Mouse (Mus musculus) embryonic facial prominence, embryonic 10.5 days (tissue): ENCODE measurements at regions not wholly inside any gene's neighbourhood (a gene's known extent, or its start where the extent isn't known, plus 50 kb on each side); places are given as distances from the start of the nearest gene placed in this dataset.

ENCODE experiments used
- DNase-seq: peaks from one replicate; pipeline ENCODE4 v3.0.0-alpha.2; 2017; ENCODE audit warnings: low spot score
- H3K27ac ChIP-seq: fragments of 300-500 bp; sonication (generic); replicated peaks from 2 replicates; pipeline ENCODE4 v1.5.1; 2016; ENCODE audit warnings: mild to moderate bottlenecking
- H3K27me3 ChIP-seq: fragments of 300-500 bp; sonication (generic); replicated peaks from 2 replicates; pipeline ENCODE4 v1.6.1; 2016; ENCODE audit warnings: low read depth, mild to moderate bottlenecking; ENCODE audit not compliant: poor library complexity, severe bottlenecking
- H3K36me3 ChIP-seq: fragments of 300-500 bp; sonication (generic); replicated peaks from 2 replicates; pipeline ENCODE4 v1.6.1; 2016; ENCODE audit warnings: mild to moderate bottlenecking, moderate library complexity
- H3K4me1 ChIP-seq: fragments of 300-500 bp; sonication (generic); 2 replicates; pipeline ENCODE4 v1.6.1; 2016
- H3K4me3 ChIP-seq: fragments of 300-500 bp; sonication (generic); 2 replicates; pipeline ENCODE4 v1.5.1; 2016; ENCODE audit warnings: mild to moderate bottlenecking, moderate library complexity
- H3K9me3 ChIP-seq: fragments of 300-500 bp; sonication (generic); 2 replicates; pipeline ENCODE4 v1.6.1; 2016; ENCODE audit warnings: mild to moderate bottlenecking
- WGBS: fragments of 180-500 bp; shearing (Covaris S2); methylation state at CpG from one replicate; pipeline ENCODE4 v1.1.7; 2016; 5-methylcytosine and 5-hydroxymethylcytosine counted together

DNA sequence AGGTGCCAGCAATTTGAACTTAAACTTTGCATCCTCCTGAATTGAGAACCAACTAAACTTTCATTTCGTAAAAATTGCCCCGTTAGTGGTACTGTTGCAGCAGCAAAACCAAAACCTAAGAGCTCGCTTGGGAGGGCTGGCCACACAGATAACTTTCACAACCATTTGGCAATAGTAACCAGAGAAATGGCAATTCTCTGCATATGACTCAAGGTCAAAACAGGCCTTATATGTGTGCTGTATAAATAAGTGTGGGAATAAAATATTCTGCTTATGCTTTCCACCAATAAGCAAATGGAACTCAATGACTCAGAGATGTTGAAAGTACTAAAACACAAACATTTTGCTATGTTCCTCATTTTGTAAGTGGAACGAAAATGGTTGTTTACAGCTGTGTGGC lies 550.3 kb downstream of the Car8 start:
- no peaks in the 10 kb centered on the region for H3K27me3 ChIP-seq
- no peaks in the 10 kb centered on the region for H3K4me1 ChIP-seq
- WGBS, result 90% methylated on average over 4 of the region's 4 CpGs
- no peak overlapping the region for H3K4me3 ChIP-seq
- no peaks in the 10 kb centered on the region for H3K36me3 ChIP-seq
- DNase-seq, result no peak
- H3K9me3 ChIP-seq, result no peaks in the 10 kb centered on the region
- H3K27ac ChIP-seq, result no peak overlapping the region

DNA sequence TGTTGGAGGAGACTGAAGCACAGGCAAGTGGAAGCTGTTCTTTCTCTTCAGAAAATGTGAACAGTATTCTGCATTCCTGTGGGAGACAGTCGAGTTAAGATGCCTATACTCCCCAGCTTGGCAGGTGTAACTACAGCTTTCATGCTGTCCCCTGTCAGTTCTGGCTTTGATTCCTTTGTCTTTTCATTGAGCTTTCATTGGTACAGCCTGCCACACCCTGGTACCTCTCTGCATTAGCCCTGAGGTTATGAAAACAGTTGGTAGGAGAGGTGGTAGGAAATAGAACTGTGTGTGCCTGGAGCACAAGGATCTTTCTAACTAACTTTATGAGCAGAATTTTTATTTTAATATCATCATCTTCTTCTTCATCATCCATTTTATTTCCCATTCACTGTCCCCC lies 551.6 kb downstream of the Car8 start:
- H3K36me3 ChIP-seq, result no peaks in the 10 kb centered on the region
- no peaks in the 10 kb centered on the region for H3K27me3 ChIP-seq
- no peak overlapping the region for H3K27ac ChIP-seq
- no peaks in the 10 kb centered on the region for H3K9me3 ChIP-seq
- no peak overlapping the region for H3K4me3 ChIP-seq
- no peaks in the 10 kb centered on the region for H3K4me1 ChIP-seq
- no peak for DNase-seq
- 89% methylated on average over 1 of the region's 1 CpGs for WGBS

DNA sequence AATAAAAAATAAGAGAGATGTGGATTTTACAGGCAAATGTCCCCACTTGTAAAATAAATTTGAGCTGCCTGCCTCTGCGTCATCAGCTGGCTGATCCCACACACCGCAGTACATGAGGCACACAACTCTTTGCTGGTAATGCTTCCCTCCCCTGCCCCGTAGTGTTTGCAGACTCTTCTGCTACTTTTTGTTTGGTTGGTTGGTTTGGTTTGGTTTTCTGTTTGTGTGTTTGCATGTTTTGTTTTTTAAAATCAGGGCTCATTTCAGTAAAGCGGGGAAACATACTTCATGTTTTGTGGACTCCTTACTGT lies 568.1 kb downstream of the Car8 start:
- no peaks in the 10 kb centered on the region for H3K36me3 ChIP-seq
- WGBS, result 92% methylated on average over 4 of the region's 4 CpGs
- no peak overlapping the region for H3K27ac ChIP-seq
- DNase-seq, result no peak
- H3K4me1 ChIP-seq, result no peaks in the 10 kb centered on the region
- H3K4me3 ChIP-seq, result no peak overlapping the region
- no peaks in the 10 kb centered on the region for H3K27me3 ChIP-seq
- H3K9me3 ChIP-seq, result no peaks in the 10 kb centered on the region

DNA sequence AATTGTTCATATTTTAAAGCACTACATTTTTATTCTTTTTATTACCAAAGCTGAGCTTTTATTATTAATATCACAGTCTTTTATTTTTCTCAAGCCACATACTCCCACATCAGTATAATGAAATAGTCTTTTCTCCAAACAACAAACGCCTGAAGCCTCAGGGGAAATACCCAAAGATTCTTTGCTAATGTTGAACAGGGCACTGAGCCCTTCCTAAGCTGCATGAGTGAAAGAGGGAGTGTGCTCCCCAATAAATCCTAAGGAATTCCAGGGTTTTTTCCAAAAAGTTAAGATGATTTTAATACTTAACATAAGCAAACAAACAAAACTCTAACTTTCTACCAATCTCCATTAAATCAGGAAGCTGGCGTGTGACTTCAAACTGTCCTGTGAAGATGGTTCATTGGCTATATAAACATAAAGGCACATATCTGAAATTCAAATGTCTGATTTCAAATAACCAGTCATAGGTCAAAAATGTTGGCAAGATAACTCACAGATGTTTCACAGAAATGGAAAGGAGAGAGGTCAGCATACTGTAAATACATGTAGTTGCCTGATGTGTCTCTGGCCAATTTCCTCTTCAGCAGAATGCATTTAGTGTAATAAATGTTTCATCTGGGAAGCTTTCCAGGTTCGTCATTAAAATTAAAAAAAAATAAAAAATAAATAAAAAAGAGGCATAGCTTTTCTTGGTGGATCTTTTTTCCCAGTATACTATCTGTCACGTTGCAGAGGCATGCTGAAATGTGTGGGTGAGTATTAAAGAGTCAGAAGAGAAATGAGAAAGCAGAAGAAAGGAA lies 568.6 kb downstream of the Car8 start:
- no peak for DNase-seq
- no peak overlapping the region for H3K4me3 ChIP-seq
- no peaks in the 10 kb centered on the region for H3K27me3 ChIP-seq
- WGBS, result 82% methylated on average over 4 of the region's 4 CpGs
- no peaks in the 10 kb centered on the region for H3K9me3 ChIP-seq
- no peak overlapping the region for H3K27ac ChIP-seq
- no peaks in the 10 kb centered on the region for H3K36me3 ChIP-seq
- no peaks in the 10 kb centered on the region for H3K4me1 ChIP-seq

DNA sequence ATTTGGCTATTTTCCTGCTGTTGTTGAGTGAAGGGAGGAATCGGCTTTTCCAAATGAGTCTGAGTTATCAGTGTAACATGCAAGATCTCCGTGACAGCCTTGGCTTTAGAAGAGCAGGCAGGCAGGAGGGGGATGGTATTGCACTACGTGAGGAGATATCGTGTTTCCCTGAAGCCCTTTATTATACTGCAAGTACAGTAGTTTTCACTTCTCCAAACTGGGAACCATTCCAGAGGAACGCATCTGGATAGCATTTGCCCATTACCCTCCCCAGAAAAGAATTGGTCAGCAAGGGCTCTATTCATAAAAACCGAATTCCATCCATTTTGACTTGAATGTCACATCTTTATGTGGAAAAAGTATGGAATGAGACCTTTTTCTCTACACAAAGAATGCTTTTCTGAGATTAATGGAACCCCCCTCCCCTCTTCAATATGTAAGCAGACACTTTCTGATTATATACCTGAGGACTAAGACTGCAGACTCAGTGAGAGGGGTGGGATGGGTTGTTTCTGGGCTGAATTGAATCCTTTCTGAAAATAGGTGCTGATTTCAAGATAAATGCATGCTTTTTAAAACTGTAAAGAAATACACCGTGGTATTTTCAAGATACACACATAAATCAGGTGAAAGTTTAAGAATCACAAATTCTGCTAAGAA lies 571.8 kb downstream of the Car8 start:
- Histone ChIP-seq H3K9me3 (no peaks in the 10 kb centered on the region), H3K4me3 (no peak overlapping the region), H3K36me3 (no peaks in the 10 kb centered on the region), H3K27me3 (no peaks in the 10 kb centered on the region), H3K27ac (no peak overlapping the region), H3K4me1 (no peaks in the 10 kb centered on the region)
- 70% methylated on average over 7 of the region's 7 CpGs for WGBS
- peak; percentile 14 for DNase-seq

DNA sequence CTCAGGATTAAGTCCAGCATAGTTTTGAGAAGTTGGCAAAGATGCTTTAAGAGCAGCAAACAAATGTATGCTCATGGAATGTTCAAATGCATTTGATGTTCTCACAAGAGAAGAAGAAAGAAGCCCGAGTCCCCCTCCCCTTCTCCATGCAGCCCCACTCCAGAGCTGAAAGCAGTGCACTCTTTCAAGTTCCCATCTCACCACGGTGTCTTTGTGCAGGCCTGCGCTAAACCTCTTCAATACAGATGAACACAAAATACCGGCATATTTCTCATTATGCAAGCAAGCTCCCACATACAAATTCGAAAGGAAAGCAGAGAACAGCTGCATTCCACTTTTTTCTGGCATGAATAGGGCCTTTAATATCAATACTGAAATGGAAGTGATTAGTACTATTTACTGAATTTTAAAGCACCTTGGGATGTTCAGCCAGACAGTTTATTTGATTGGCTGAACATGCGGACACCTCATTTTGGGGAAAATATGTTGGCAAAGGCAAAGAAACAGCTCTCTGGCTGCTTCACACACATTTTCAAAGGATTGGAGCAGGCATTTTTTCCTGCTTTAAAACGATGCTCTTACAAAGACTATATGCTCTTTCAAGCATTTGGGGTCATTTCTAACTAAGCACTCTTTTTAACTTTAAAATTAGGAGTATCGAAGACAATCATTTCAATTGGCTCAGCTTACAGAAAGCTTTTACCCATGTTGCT lies 595.8 kb downstream of the Car8 start:
- H3K27ac ChIP-seq, result no peak overlapping the region
- no peaks in the 10 kb centered on the region for H3K27me3 ChIP-seq
- no peaks in the 10 kb centered on the region for H3K9me3 ChIP-seq
- no peaks in the 10 kb centered on the region for H3K36me3 ChIP-seq
- no peak overlapping the region for H3K4me3 ChIP-seq
- 80% methylated on average over 8 of the region's 8 CpGs for WGBS
- H3K4me1 ChIP-seq, result no peaks in the 10 kb centered on the region
- peak; percentile 7 for DNase-seq

DNA sequence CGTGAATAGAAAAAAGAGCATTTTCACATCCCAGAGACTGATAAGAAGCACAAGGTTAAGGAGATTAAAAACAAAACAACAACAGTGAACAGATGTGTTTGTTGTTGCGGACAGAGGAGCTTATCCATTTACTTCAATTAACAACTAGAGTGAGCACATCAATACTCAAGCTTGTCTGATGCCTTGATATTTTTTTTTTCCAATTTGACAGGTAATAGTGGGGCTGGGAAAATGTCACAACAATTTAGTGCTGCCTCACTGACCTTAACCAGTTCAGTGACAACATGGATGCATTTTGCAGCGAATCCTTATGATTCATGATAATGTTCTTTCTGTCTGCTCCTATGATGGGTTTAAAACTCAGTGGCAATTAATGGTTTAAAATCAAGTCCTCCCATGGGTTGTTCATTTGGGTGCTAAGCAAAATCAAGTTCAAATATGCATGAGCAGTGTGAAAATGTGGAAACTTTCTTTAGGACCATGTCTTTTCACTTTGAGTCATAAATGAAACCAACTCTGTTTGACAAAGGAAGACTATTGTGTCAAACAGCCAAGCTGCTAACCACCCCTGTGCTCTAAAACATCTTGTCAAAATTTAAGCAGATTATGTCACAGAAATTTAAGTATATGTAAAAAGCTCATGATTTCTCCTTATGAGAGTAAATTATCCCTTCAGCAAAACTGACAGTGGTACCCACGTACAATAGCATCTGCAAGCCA lies 641.0 kb downstream of the Car8 start:
- no peaks in the 10 kb centered on the region for H3K4me1 ChIP-seq
- DNase-seq, result no peak
- H3K36me3 ChIP-seq, result no peaks in the 10 kb centered on the region
- no peaks in the 10 kb centered on the region for H3K9me3 ChIP-seq
- no peak overlapping the region for H3K4me3 ChIP-seq
- no peaks in the 10 kb centered on the region for H3K27me3 ChIP-seq
- WGBS, result 79% methylated on average over 4 of the region's 4 CpGs
- H3K27ac ChIP-seq, result no peak overlapping the region

DNA sequence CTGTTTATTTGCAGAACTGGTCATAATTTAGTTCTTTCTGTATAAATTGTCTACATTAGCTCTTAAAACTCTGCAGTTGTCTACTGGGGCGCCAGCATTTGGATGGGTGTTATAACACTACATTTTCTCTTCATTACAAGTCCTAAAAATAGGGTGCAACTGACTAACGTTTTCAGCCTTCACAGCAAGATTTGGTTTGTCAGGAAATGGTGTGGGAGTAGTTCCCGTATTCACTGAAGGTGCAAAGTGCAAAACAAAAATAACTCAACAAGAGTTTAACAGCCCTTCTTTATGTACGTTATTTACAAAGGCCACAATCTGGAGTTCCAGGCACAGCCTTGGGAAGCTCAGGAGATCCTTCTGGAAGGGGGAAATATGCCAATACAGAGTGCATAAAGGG lies 642.7 kb downstream of the Car8 start:
- H3K4me3 ChIP-seq, result no peak overlapping the region
- H3K9me3 ChIP-seq, result no peaks in the 10 kb centered on the region
- H3K27me3 ChIP-seq, result no peaks in the 10 kb centered on the region
- no peak for DNase-seq
- WGBS, result 85% methylated on average over 4 of the region's 4 CpGs
- no peaks in the 10 kb centered on the region for H3K4me1 ChIP-seq
- no peaks in the 10 kb centered on the region for H3K36me3 ChIP-seq
- H3K27ac ChIP-seq, result no peak overlapping the region

DNA sequence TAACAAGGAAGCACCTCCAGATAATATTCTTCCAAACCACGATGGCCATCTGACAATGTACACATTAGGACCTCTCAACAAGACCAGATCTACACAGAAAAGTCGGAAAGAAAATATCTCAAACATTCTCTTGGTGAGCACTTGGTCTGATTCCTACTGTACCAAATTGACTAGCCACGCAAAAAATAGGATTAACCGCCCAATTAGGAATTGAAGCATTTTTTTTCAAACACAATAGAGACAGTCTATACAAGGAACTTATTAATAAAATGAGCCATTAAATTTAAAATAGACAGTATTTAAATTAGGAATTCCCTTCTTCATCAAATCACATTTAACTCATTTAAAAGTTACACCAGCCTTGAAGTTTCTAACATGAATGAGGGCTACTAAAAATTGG lies 655.0 kb downstream of the Car8 start:
- DNase-seq, result no peak
- Histone ChIP-seq H3K27ac (no peak overlapping the region), H3K4me3 (no peak overlapping the region), H3K27me3 (no peaks in the 10 kb centered on the region), H3K9me3 (no peaks in the 10 kb centered on the region), H3K36me3 (no peaks in the 10 kb centered on the region), H3K4me1 (peaks cover 12% of the 10 kb centered on the region)
- WGBS, result 93% methylated on average over 4 of the region's 4 CpGs

DNA sequence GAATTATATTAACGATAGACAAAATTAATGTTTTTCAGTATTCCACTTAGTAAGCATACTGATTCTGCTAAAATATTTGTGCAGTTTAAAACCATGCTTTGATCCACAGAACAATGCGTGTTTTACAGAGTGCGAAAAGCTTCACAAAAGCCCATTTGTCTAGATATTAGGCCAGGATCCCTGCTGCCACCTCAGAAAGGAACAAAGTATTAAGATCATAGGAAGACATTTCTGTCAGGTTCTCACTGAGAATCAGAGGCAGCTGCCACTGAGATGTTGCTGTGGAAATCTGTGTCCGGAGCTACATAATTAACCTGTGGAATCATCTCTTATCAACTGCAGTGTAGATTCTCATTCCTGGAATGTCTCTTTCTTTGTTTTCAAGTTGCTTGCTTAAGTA lies 656.9 kb downstream of the Car8 start:
- no peaks in the 10 kb centered on the region for H3K27me3 ChIP-seq
- 77% methylated on average over 4 of the region's 4 CpGs for WGBS
- H3K9me3 ChIP-seq, result no peaks in the 10 kb centered on the region
- peaks cover 12% of the 10 kb centered on the region for H3K4me1 ChIP-seq
- no peaks in the 10 kb centered on the region for H3K36me3 ChIP-seq
- DNase-seq, result no peak
- H3K4me3 ChIP-seq, result no peak overlapping the region
- no peak overlapping the region for H3K27ac ChIP-seq

DNA sequence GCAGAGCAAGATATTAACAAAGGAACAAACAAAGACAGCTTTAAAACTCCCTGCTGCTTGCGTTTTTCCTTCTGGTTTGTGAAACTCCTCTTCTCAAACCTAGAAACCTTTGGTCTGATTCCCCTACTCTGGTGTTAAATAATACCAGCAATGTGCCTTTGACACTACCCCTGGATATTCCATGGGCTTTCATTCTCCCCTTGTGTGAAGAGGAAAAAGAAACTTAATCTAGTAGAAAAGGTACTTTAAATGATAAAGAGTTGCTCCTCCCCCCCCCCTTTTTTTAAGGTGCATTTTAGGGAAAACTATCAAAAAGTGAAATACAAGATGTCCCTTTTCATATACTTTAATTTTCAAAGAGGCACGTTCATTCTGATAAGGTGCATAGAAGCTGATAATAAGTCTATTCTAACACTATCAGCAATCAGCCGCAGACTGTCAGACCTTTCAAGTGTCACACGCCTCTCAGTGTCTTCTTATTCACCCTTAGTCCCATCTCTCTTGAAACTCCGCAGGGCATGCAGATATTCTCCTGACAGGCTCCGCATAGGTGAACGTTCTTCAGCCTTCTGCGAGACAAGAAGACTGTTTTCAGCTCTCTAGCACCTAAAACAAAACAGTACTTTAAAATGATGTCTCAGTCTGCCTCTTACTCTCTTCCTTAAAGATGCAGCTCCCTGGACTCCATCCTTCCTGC lies 657.5 kb downstream of the Car8 start:
- Histone ChIP-seq H3K27me3 (no peaks in the 10 kb centered on the region), H3K4me3 (no peak overlapping the region), H3K27ac (no peak overlapping the region), H3K4me1 (peaks cover 12% of the 10 kb centered on the region), H3K9me3 (no peaks in the 10 kb centered on the region), H3K36me3 (no peaks in the 10 kb centered on the region)
- whole genome bisulfite sequencing, result 64% methylated on average over 8 of the region's 8 CpGs
- no peak for DNase-seq

DNA sequence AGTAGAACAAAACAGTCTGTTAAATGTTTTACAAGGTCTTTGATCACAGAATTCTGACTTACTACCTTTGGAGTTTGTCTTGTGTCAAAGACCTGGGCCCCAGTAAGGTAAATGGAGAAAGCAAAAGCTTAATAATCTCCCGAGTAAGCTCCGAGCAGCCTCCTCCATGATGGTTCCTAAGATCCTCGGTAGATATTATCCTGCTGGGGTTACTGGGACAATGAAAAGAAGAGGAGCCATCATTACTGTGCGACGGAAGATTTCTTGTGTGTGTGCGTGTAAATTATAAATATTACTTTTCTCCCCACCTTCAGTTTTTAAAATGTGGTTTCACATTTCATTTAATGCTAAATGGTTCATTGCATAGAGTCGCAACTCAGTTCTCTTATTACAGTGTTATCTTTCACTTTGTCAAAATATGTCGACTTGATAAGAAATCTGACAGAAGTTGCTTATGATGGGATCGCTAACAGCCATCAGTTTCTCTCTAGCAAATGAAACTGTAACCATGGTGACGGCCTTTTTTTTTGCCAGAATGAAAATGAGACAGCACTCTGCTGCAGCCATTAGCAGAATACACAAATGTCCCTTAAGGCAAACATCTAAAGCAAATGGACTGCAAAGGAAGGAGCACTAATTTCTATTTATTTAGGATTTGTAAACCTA lies 658.2 kb downstream of the Car8 start:
- Histone ChIP-seq H3K4me3 (no peak overlapping the region), H3K36me3 (no peaks in the 10 kb centered on the region), H3K4me1 (peaks cover 12% of the 10 kb centered on the region), H3K9me3 (no peaks in the 10 kb centered on the region), H3K27me3 (no peaks in the 10 kb centered on the region), H3K27ac (no peak overlapping the region)
- no peak for DNase-seq
- WGBS, result 74% methylated on average over 10 of the region's 10 CpGs
